Mouse (Mus musculus) hindlimb bud, embryonic 11.5 days (tissue): Measurements from ENCODE around the gene Atp6v0a1.
"Not testable (repeated sequence)": the region's sequence is repeated elsewhere in the genome, so short reads cannot be mapped to it uniquely, and the experiment has no call there.

ENCODE experiments used
- DNase-seq: peaks from one replicate; pipeline ENCODE4 v3.0.0-alpha.2; 2012; ENCODE audit warnings: low read depth, low spot score; ENCODE audit errors: extremely low spot score

Atp6v0a1 gene

DNA sequence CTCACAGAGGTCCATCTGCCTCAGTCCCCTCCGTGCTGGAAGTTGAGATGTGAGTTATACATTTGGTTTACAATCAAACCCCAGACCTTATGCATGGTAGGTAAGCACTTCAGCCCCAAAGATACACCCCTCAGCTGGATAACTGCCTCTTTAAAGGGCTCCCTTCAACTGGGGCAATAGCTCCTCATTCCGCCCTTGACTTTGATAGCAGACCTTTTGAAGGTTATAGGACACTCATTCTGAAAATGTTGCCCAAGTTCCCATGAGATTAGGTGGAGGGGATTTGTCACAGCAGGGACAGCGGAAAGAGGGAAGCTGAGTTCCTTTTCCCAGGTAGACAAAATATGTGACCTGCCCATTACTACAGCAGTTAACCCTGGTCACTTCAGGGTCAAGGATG lies 28.0 kb upstream of the Atp6v0a1 start:
- no peak for DNase-seq

GRCm38 (mm10) chr11:100982087-100982486 lies 27.2 kb upstream of the Atp6v0a1 start:
- DNase-seq, result no peak

DNA sequence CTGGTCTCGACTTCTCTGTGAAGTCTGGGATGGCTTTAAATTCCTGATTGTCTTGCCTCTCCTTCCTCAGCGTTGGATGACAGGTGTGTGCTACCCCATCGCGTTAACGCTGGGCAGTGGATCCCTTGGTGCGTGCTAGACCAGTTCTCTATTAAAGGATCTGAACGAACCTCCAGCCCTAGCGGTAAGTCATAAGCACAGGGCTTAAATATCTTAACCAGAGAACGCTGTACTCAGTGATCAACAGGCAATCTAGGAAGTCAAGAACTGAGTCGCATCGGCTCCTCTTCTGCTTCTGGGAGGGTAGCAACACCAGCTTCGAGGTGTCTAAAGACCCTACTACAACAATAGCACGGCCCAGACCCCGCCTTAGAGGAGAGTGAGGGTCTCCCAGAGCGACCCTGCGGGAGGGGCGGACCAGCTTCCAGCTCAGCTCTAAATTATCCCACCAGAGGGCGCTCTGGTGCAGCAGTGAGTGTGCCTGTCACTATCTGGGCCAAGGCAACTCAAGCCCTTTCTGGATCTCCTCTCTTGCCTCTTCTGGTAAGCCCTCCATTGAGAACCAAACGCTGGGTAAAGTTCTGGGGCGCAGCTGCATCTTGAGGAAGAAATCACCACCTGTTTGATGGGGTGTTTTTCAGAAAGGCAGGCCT lies 26.0 kb upstream of the Atp6v0a1 start:
- peak; percentile 82 for DNase-seq

DNA sequence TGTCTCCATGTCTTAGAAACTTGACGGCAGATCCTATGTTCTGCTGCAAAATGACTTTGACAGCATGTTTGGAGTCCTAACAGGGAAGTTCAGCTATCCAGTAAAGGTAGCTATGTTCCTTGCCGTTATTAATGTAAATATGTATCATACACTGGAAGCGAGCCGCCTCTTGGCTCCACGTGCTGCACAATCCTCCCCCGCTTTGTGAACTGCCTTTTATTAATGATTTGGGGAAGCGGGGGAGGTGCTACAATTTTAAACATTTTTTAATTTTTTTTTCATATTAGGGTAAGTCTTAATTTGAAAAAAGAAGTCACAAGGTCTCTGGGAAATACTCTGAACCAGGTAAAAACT lies 25.5 kb upstream of the Atp6v0a1 start:
- DNase-seq, result no peak

- no peak for DNase-seq
Observed at GRCm38 (mm10) chr11:100985607-100986006, 23.6 kb upstream of the Atp6v0a1 start.

- no peak for DNase-seq
Observed at GRCm38 (mm10) chr11:100988674-100989073, 20.6 kb upstream of the Atp6v0a1 start.

GRCm38 (mm10) chr11:100989666-100990065 lies 19.6 kb upstream of the Atp6v0a1 start:
- no peak for DNase-seq

- DNase-seq, result no peak
Observed at GRCm38 (mm10) chr11:100991027-100991534, 18.2 kb upstream of the Atp6v0a1 start.

GRCm38 (mm10) chr11:100993437-100993836 lies 15.8 kb upstream of the Atp6v0a1 start:
- DNase-seq, result no peak

GRCm38 (mm10) chr11:100994233-100994632 lies 15.0 kb upstream of the Atp6v0a1 start:
- no peak for DNase-seq

GRCm38 (mm10) chr11:100994655-100995054 lies 14.6 kb upstream of the Atp6v0a1 start:
- DNase-seq, result no peak

DNA sequence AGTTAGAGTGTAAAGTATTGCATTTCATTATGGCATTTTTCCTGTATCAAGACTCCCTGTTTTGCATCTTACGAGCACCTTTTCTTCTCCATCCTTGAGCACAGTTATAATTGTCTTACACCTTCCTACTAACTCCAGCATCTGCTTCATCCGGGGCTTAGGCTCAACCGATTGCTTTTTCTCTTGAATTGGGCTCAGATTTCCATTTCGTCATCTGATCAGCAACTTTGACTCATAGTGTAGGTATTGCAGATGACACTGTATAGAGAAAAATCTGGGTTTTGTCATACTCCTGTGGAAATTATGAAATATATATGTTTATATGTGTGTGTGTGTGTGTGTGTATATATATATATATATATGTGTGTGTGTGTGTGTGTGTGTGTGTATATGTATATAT lies 12.8 kb upstream of the Atp6v0a1 start:
- no peak for DNase-seq

DNA sequence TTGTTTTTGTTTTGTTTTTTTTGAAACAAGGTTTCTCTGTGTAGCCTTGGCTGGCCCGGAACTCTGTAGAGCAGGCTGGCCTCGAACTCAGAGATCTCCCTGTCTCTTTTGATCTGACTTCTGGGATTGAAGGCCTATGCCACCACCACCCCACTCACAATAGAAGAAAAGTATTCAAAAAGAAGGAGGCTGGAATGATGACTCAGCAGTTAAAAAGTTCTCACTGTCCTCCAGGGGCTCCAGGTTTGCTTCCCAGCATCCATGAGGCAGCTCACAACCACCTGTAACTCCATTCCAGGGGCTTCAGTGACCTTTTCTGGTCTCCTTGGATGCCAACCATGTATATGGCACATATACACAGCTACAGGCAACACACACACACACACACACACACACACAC lies 10.4 kb upstream of the Atp6v0a1 start:
- DNase-seq, result no peak

- no peak for DNase-seq
Observed at GRCm38 (mm10) chr11:100999254-100999653, 10.0 kb upstream of the Atp6v0a1 start.

DNA sequence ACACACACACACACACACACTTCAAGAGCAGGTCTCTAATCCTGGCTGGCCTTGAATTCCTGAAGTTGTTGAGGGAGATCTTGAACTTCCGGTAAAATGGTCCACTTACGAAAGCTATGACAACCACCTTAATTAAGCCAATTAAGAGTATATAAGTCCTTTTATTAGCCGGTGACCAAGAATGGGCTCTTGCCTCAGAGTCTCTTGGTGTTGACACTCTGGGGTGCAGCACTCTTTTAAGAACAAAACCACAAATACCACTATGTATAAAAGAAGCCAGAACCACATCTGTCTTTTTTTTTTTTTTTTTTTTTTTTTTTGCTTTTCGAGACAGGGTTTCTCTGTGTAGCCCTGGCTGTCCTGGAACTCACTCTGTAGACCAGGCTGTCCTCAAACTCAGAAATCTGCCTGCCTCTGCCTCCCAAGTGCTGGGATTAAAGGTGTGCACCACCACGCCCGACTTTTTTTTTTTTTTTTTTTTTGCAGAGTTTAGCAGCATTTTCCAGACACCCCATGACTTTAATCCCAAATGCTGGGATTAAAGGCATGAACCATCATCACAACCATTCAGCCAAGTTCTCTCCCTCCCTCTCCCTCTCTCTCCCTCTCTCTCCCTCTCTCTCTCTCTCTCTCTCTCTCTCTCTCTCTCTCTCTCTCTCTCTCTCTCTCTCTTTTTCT lies 7.2 kb upstream of the Atp6v0a1 start:
- DNase-seq, result not testable (repeated sequence)

DNA sequence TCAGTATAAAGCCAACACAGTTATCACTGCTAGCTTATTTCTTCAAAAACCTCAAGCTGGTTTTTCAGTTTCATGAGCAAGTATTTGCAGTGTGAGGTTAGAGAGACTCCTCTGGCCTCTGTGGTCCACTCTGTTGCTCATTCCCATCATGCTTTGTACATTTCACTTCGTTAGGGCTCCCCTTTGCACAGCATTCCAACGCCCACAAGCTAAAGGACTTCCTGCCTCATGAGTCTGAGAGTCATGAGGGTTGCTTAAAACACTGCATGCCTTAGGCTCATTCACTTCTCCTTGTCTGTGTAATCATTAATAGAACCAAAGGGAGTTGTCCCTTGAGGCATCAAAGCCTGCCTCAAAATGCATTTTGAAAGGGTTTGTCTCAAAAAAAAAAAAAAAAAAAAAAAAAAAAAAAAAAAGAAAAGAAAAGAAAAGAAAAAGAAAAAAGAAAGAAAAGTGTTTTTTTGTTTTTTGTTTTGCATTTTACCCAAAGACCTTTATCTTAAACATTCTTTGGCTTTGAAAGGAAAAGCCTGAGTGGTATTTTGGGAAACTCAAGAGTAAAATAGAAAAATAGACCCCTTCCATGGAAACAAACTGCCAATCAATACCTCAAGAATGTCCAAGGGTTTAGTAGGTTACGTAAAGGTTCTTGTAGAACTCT lies 6.1 kb upstream of the Atp6v0a1 start:
- no peak for DNase-seq

DNA sequence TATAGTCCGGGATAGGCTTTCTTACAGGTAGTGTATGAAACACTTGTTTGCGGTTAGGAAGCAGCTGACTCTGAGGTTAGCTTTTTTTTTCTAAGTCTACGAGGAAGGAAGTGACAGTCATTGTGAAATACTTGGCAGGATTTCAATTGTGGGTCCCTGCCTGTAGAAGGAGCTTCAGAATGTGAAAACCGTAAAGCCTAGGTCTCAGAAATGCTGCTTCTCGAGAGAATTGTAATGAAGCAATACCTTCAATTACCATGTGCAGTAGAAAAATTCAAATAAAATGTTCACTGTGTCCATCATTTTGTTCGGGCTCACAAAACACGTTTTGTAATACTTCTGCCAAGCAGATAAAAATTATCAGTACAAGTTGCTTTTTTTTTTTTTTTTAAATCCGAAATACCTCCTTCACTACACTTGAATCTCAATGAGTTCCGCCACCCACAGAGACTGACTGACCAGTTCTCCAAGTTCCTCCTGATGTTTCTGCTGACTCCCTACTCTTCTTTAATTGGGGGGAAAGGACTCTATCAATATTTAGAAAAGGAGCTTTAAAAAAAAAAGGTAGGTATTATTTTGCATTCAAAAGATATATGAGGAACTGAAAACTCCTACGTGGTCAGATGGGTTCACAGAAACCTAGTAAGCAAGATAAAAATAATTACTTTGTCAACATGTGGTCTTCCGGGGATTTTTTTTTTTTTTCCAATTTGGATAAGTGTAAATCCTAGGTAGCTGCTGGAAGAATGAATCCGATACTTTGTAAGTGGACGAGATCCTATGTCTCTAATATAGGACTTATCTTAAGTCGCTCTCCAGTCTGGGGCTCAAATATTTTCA lies 826 bp upstream of the Atp6v0a1 start:
- DNase-seq, result no peak

GRCm38 (mm10) chr11:101009888-101010784 lies 884 bp downstream of the Atp6v0a1 start:
- no peak for DNase-seq

DNA sequence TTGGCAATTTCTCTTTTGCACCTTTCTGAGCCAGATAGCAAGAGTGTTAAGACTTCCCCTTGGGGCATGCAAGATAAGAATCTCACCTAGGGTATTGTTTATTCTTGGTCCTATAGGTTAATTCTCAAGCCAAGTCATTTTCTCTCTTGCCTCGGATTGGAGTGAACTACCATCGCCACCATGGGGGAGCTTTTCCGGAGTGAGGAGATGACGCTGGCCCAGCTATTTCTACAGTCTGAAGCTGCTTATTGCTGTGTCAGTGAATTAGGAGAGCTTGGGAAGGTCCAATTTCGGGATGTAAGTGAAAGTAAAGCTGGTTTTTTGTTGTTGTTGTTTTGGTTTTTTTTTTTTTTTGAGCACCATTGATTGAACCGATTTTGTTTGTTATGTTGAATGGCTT lies 2.4 kb downstream of the Atp6v0a1 start:
- no peak for DNase-seq

GRCm38 (mm10) chr11:101023371-101023770 lies 14.1 kb downstream of the Atp6v0a1 start:
- no peak for DNase-seq
